Mouse (Mus musculus): ENCODE measurements around the gene Rgs14.
A peak's percentile ranks its signal among the peaks of the same experiment; 100 is the strongest.

Gene Rgs14

GRCm38 (mm10) chr13:55404853-55405782 is 35.6 kb downstream of the Rgs14 start:
- DNase-seq = peak; percentile 64 to 72

GRCm38 (mm10) chr13:55405783-55406390 is 36.4 kb downstream of the Rgs14 start:
- no peak for DNase-seq

GRCm38 (mm10) chr13:55407341-55407740 is 37.8 kb downstream of the Rgs14 start:
- no peak for DNase-seq

GRCm38 (mm10) chr13:55408546-55409120 is 39.1 kb downstream of the Rgs14 start:
- DNase-seq = no peak

GRCm38 (mm10) chr13:55411826-55412225 is 42.3 kb downstream of the Rgs14 start:
- DNase-seq = no peak

- no peak for DNase-seq
Measured at GRCm38 (mm10) chr13:55412643-55413307, 43.2 kb downstream of the Rgs14 start.

- peak in 1 of 2 experiments; percentile 13 for DNase-seq
Measured at GRCm38 (mm10) chr13:55413333-55413732, 43.8 kb downstream of the Rgs14 start.

GRCm38 (mm10) chr13:55414743-55415380 is 45.3 kb downstream of the Rgs14 start, which contains the start of gene Pfn3:
Gene Pfn3, minus strand, starts transcription at chr13:55415232.
- DNase-seq = peak in 1 of 2 experiments; percentile 39

- peak; percentile 89 to 92 for DNase-seq
Measured at GRCm38 (mm10) chr13:55418004-55418403, 48.5 kb downstream of the Rgs14 start.

GRCm38 (mm10) chr13:55419142-55419541 is 49.6 kb downstream of the Rgs14 start:
- no peak for DNase-seq

GRCm38 (mm10) chr13:55420018-55420932 is 50.7 kb downstream of the Rgs14 start:
- DNase-seq = no peak

GRCm38 (mm10) chr13:55420933-55421800 is 51.6 kb downstream of the Rgs14 start:
- peak; percentile 71 to 73 for DNase-seq

GRCm38 (mm10) chr13:55426613-55427012 is 57.1 kb downstream of the Rgs14 start, which contains the start of gene F12:
Gene F12, minus strand, starts transcription at chr13:55426793.
- DNase-seq = no peak

- peak; percentile 87 to 92 for DNase-seq
Measured at GRCm38 (mm10) chr13:55429226-55429888, 59.8 kb downstream of the Rgs14 start.

GRCm38 (mm10) chr13:55430566-55430965 is 61.0 kb downstream of the Rgs14 start:
- no peak for DNase-seq

GRCm38 (mm10) chr13:55431889-55432685 is 62.6 kb downstream of the Rgs14 start:
- DNase-seq = no peak

All from lung, adult 18-20 months (tissue).